Mouse (Mus musculus): Measurements from ENCODE around the gene Frmd4b. TPM values are rescaled to one million over a fixed set of nuclear protein-coding genes. Genes with fewer than 3 reads are reported as not detected.

The Frmd4b gene
- polyA plus RNA-seq, 1 experiment: 0.59 TPM

GRCm38 (mm10) chr6:97555637-97556036 lies 61.7 kb downstream of the Frmd4b start:
- H3K36me3 ChIP-seq (ENCODE audit: control insufficient read depth, insufficient read depth): no peaks in the 10 kb centered on the region
- H3K79me2 ChIP-seq (ENCODE audit: control insufficient read depth, insufficient read depth): no peaks in the 10 kb centered on the region
- no peak overlapping the region for H3ac ChIP-seq (ENCODE audit: control insufficient read depth, insufficient read length)
- H3K4me2 ChIP-seq (ENCODE audit: low read depth): no peak overlapping the region
- no peak for TF ChIP-seq MAX (IDR thresholded peaks at IDR 0.05; ENCODE audit: low read depth)
- no peak for TF ChIP-seq MYOG (IDR thresholded peaks at IDR 0.05; ENCODE audit: control insufficient read depth in 1 of 3, insufficient read depth in 1 of 3, insufficient read length in 2 of 3, low read depth in 2 of 3)
- TF ChIP-seq USF1 (IDR thresholded peaks at IDR 0.05; ENCODE audit: low read depth): no peak
- TF ChIP-seq REST (IDR thresholded peaks at IDR 0.05; ENCODE audit: insufficient read depth, insufficient read length): no peak
- no peak for TF ChIP-seq TCF3 (IDR thresholded peaks at IDR 0.05; ENCODE audit: insufficient read length, low read depth)
- TF ChIP-seq TCF12 (IDR thresholded peaks at IDR 0.05; ENCODE audit: insufficient read depth, poor library complexity, severe bottlenecking): no peak
- H3K4me3 ChIP-seq: no peak overlapping the region
- no peaks in the 10 kb centered on the region for H3K27me3 ChIP-seq (ENCODE audit: control insufficient read depth, insufficient read depth, insufficient read length)

- Histone ChIP-seq H3K4me2 (ENCODE audit: low read depth) (no peak overlapping the region), H3K36me3 (ENCODE audit: control insufficient read depth, insufficient read depth) (no peaks in the 10 kb centered on the region), H3K4me3 (no peak overlapping the region), H3ac (ENCODE audit: control insufficient read depth, insufficient read length) (no peak overlapping the region), H3K79me2 (ENCODE audit: control insufficient read depth, insufficient read depth) (no peaks in the 10 kb centered on the region), H3K27me3 (ENCODE audit: control insufficient read depth, insufficient read depth, insufficient read length) (no peaks in the 10 kb centered on the region)
- TF ChIP-seq SRF (IDR thresholded peaks at IDR 0.05; ENCODE audit: control insufficient read depth, insufficient read length, low read depth) (no peak), CEBPB (IDR thresholded peaks at IDR 0.05; ENCODE audit: insufficient read depth, poor library complexity, severe bottlenecking) (no peak), MYOD1 (IDR thresholded peaks at IDR 0.05; ENCODE audit: control insufficient read depth in 1 of 3, insufficient read length in 2 of 3, low read depth in 2 of 3) (no peak), USF1 (IDR thresholded peaks at IDR 0.05; ENCODE audit: low read depth) (no peak), MYOG (IDR thresholded peaks at IDR 0.05; ENCODE audit: control insufficient read depth in 1 of 3, insufficient read depth in 1 of 3, insufficient read length in 2 of 3, low read depth in 2 of 3) (no peak), POLR2A (IDR thresholded peaks at IDR 0.05; ENCODE audit: insufficient read length, low read depth) (no peak), E2F4 (IDR thresholded peaks at IDR 0.05; ENCODE audit: insufficient read depth) (no peak), MAX (IDR thresholded peaks at IDR 0.05; ENCODE audit: low read depth) (no peak), TCF12 (IDR thresholded peaks at IDR 0.05; ENCODE audit: insufficient read depth, poor library complexity, severe bottlenecking) (no peak), TCF3 (IDR thresholded peaks at IDR 0.05; ENCODE audit: insufficient read length, low read depth) (no peak), POLR2AphosphoS2 (IDR thresholded peaks at IDR 0.05; ENCODE audit: insufficient read length, low read depth) (no peak), REST (IDR thresholded peaks at IDR 0.05; ENCODE audit: insufficient read depth, insufficient read length) (no peak)
Observed at GRCm38 (mm10) chr6:97553431-97553830, 63.9 kb downstream of the Frmd4b start.

- no peak for TF ChIP-seq POLR2AphosphoS2 (IDR thresholded peaks at IDR 0.05; ENCODE audit: insufficient read length, low read depth)
- TF ChIP-seq USF1 (IDR thresholded peaks at IDR 0.05; ENCODE audit: low read depth): no peak
- no peak for TF ChIP-seq TCF3 (IDR thresholded peaks at IDR 0.05; ENCODE audit: insufficient read length, low read depth)
- TF ChIP-seq SRF (IDR thresholded peaks at IDR 0.05; ENCODE audit: control insufficient read depth, insufficient read length, low read depth): no peak
- TF ChIP-seq CEBPB (IDR thresholded peaks at IDR 0.05; ENCODE audit: insufficient read depth, poor library complexity, severe bottlenecking): no peak
- no peak for TF ChIP-seq REST (IDR thresholded peaks at IDR 0.05; ENCODE audit: insufficient read depth, insufficient read length)
- TF ChIP-seq MYOD1 (IDR thresholded peaks at IDR 0.05; ENCODE audit: control insufficient read depth in 1 of 3, insufficient read length in 2 of 3, low read depth in 2 of 3): no peak
- no peak for TF ChIP-seq TCF12 (IDR thresholded peaks at IDR 0.05; ENCODE audit: insufficient read depth, poor library complexity, severe bottlenecking)
- TF ChIP-seq E2F4 (IDR thresholded peaks at IDR 0.05; ENCODE audit: insufficient read depth): no peak
- no peak for TF ChIP-seq POLR2A (IDR thresholded peaks at IDR 0.05; ENCODE audit: insufficient read length, low read depth)
Observed at GRCm38 (mm10) chr6:97552573-97552972, 64.8 kb downstream of the Frmd4b start.

GRCm38 (mm10) chr6:97551884-97552283 lies 65.5 kb downstream of the Frmd4b start:
- H3K4me3 ChIP-seq: no peak overlapping the region
- no peaks in the 10 kb centered on the region for H3K79me2 ChIP-seq (ENCODE audit: control insufficient read depth, insufficient read depth)
- no peak overlapping the region for H3K4me2 ChIP-seq (ENCODE audit: low read depth)
- H3ac ChIP-seq (ENCODE audit: control insufficient read depth, insufficient read length): no peak overlapping the region
- no peaks in the 10 kb centered on the region for H3K36me3 ChIP-seq (ENCODE audit: control insufficient read depth, insufficient read depth)
- H3K27me3 ChIP-seq (ENCODE audit: control insufficient read depth, insufficient read depth, insufficient read length): no peaks in the 10 kb centered on the region
- TF ChIP-seq MYOG (IDR thresholded peaks at IDR 0.05; ENCODE audit: control insufficient read depth in 1 of 3, insufficient read depth in 1 of 3, insufficient read length in 2 of 3, low read depth in 2 of 3): no peak
- no peak for TF ChIP-seq POLR2AphosphoS2 (IDR thresholded peaks at IDR 0.05; ENCODE audit: insufficient read length, low read depth)
- no peak for TF ChIP-seq TCF3 (IDR thresholded peaks at IDR 0.05; ENCODE audit: insufficient read length, low read depth)
- no peak for TF ChIP-seq CEBPB (IDR thresholded peaks at IDR 0.05; ENCODE audit: insufficient read depth, poor library complexity, severe bottlenecking)
- no peak for TF ChIP-seq USF1 (IDR thresholded peaks at IDR 0.05; ENCODE audit: low read depth)
- no peak for TF ChIP-seq E2F4 (IDR thresholded peaks at IDR 0.05; ENCODE audit: insufficient read depth)
- TF ChIP-seq REST (IDR thresholded peaks at IDR 0.05; ENCODE audit: insufficient read depth, insufficient read length): no peak
- no peak for TF ChIP-seq SRF (IDR thresholded peaks at IDR 0.05; ENCODE audit: control insufficient read depth, insufficient read length, low read depth)
- no peak for TF ChIP-seq TCF12 (IDR thresholded peaks at IDR 0.05; ENCODE audit: insufficient read depth, poor library complexity, severe bottlenecking)
- TF ChIP-seq MAX (IDR thresholded peaks at IDR 0.05; ENCODE audit: low read depth): no peak

More at GRCm38 (mm10) chr6:97552573-97552972, 64.8 kb downstream of the Frmd4b start:
- H3K4me3 ChIP-seq: no peak overlapping the region
- no peaks in the 10 kb centered on the region for H3K36me3 ChIP-seq (ENCODE audit: control insufficient read depth, insufficient read depth)
- H3K79me2 ChIP-seq (ENCODE audit: control insufficient read depth, insufficient read depth): no peaks in the 10 kb centered on the region
- H3ac ChIP-seq (ENCODE audit: control insufficient read depth, insufficient read length): no peak overlapping the region
- H3K27me3 ChIP-seq (ENCODE audit: control insufficient read depth, insufficient read depth, insufficient read length): no peaks in the 10 kb centered on the region
- no peak overlapping the region for H3K4me2 ChIP-seq (ENCODE audit: low read depth)

GRCm38 (mm10) chr6:97551161-97551560 lies 66.2 kb downstream of the Frmd4b start:
- Histone ChIP-seq H3K4me2 (ENCODE audit: low read depth) (no peak overlapping the region), H3K79me2 (ENCODE audit: control insufficient read depth, insufficient read depth) (no peaks in the 10 kb centered on the region), H3K4me3 (no peak overlapping the region), H3K36me3 (ENCODE audit: control insufficient read depth, insufficient read depth) (no peaks in the 10 kb centered on the region), H3K27me3 (ENCODE audit: control insufficient read depth, insufficient read depth, insufficient read length) (no peaks in the 10 kb centered on the region), H3ac (ENCODE audit: control insufficient read depth, insufficient read length) (no peak overlapping the region)
- TF ChIP-seq TCF3 (IDR thresholded peaks at IDR 0.05; ENCODE audit: insufficient read length, low read depth) (no peak), MYOG (IDR thresholded peaks at IDR 0.05; ENCODE audit: control insufficient read depth in 1 of 3, insufficient read depth in 1 of 3, insufficient read length in 2 of 3, low read depth in 2 of 3) (no peak), POLR2AphosphoS2 (IDR thresholded peaks at IDR 0.05; ENCODE audit: insufficient read length, low read depth) (no peak), TCF12 (IDR thresholded peaks at IDR 0.05; ENCODE audit: insufficient read depth, poor library complexity, severe bottlenecking) (no peak), POLR2A (IDR thresholded peaks at IDR 0.05; ENCODE audit: insufficient read length, low read depth) (no peak), REST (IDR thresholded peaks at IDR 0.05; ENCODE audit: insufficient read depth, insufficient read length) (no peak), USF1 (IDR thresholded peaks at IDR 0.05; ENCODE audit: low read depth) (no peak), E2F4 (IDR thresholded peaks at IDR 0.05; ENCODE audit: insufficient read depth) (no peak), MYOD1 (IDR thresholded peaks at IDR 0.05; ENCODE audit: control insufficient read depth in 1 of 3, insufficient read length in 2 of 3, low read depth in 2 of 3) (no peak), CEBPB (IDR thresholded peaks at IDR 0.05; ENCODE audit: insufficient read depth, poor library complexity, severe bottlenecking) (no peak), SRF (IDR thresholded peaks at IDR 0.05; ENCODE audit: control insufficient read depth, insufficient read length, low read depth) (no peak), MAX (IDR thresholded peaks at IDR 0.05; ENCODE audit: low read depth) (no peak)
